In genomic region chr9:75619761-75620160, GRCm38 (mm10) we compare ENCODE assay signal across 8 mouse cellular contexts. TPM values are rescaled to one million over a fixed set of nuclear protein-coding genes. Genes with fewer than 3 reads are reported as not detected.
DNase-seq lines count a peak whose midpoint lies in the region; ATAC-seq and TF ChIP-seq lines count a peak whose summit lies in the region.
"Not testable (repeated sequence)": the region's sequence is repeated elsewhere in the genome, so short reads cannot be mapped to it uniquely, and the experiment has no call there.
"Had no signal": no experiment of that assay in that cellular context is flagged by ENCODE, and none has a peak within 500 bp of the region (broad histone marks: within the 10 kb centered on the region; RNA-seq: fewer than 3 reads in every experiment).

No protein-coding gene starts in this region.

- H3K79me2 ChIP-seq in CH12.LX (replicated peaks; ENCODE audit: control insufficient read depth, extremely low read depth, insufficient read depth, poor library complexity, severe bottlenecking) = not testable (repeated sequence)

- TF ChIP-seq EP300 in CH12.LX (IDR thresholded peaks at IDR 0.05; ENCODE audit: low read length) = not testable (repeated sequence)

- peak; percentile 38 for ATAC-seq in CD4-positive, CD25-positive, alpha-beta regulatory T cell, adult 4 months
- ATAC-seq in inflammation-experienced regulatory T-cells, adult 6 months = peak; percentile 29
- ATAC-seq in intestine, embryonic 14.5 days (replicated peaks; ENCODE audit: low FRiP score, low TSS enrichment, low read depth) = not testable (repeated sequence)

- not testable (repeated sequence) for TF ChIP-seq RAD21 in CH12.LX (IDR thresholded peaks at IDR 0.05; ENCODE audit: low read depth, low read length)

- H3K4me1 ChIP-seq in CH12.LX (ENCODE audit: control insufficient read depth in 1 of 2, insufficient read depth in 2 of 2) = peaks cover 5 to 34% of the 10 kb centered on the region in 2 experiments
- H3K4me1 ChIP-seq in intestine, embryonic 14.5 days (replicated peaks; ENCODE audit: control insufficient read depth, insufficient read depth, low read length) = not testable (repeated sequence)

- not testable (repeated sequence) for H3K27ac ChIP-seq in CH12.LX (ENCODE audit: insufficient read depth, low read depth); intestine, embryonic 14.5 days (ENCODE audit: low read depth)

- H3K4me2 ChIP-seq in CH12.LX (ENCODE audit: insufficient read depth, low read depth, poor library complexity, severe bottlenecking); intestine, embryonic 14.5 days (ENCODE audit: low read length): not testable (repeated sequence)

- H3K9ac ChIP-seq in CH12.LX (ENCODE audit: insufficient read depth, low read depth); intestine, embryonic 14.5 days (ENCODE audit: low read length): not testable (repeated sequence)

- not testable (repeated sequence) for H3K36me3 ChIP-seq in CH12.LX (replicated peaks in 1 of 2; ENCODE audit: control insufficient read depth in 1 of 2, insufficient read depth in 1 of 2, low read length in 1 of 2); intestine, embryonic 14.5 days (ENCODE audit: control insufficient read depth, insufficient read depth, low read length)

- not testable (repeated sequence) for TF ChIP-seq CTCF in CH12.LX (conservative IDR thresholded peaks at IDR 0.05 in 1 of 2, IDR thresholded peaks at IDR 0.05 in 1 of 2; ENCODE audit: low read depth in 2 of 2, low read length in 2 of 2)

- dilution Hi-C loops in CH12.LX (cut with MboI; ENCODE audit: extremely low pct_ligation_motif_present, extremely low pct_unique_long_range_greater_than_20kb, low sequenced_read_pairs) = not testable (repeated sequence)

- TF ChIP-seq POLR2A in CH12.LX (IDR thresholded peaks at IDR 0.05; ENCODE audit: low read depth, low read length) = not testable (repeated sequence)

- in situ Hi-C loops in CH12.LX (cut with MboI; ENCODE audit: low pct_ligation_motif_present, low pct_unique_long_range_greater_than_20kb, low sequenced_read_pairs) = not testable (repeated sequence)

- H3K4me3 ChIP-seq in CH12.LX (replicated peaks in 1 of 3; ENCODE audit: low read depth in 2 of 3, low read length in 2 of 3, poor library complexity in 1 of 3); intestine, embryonic 14.5 days (ENCODE audit: low read depth, low read length): not testable (repeated sequence)

- not testable (repeated sequence) for H3K27me3 ChIP-seq in CH12.LX (replicated peaks); intestine, embryonic 14.5 days (replicated peaks; ENCODE audit: control insufficient read depth, insufficient read depth, low read length)

- 85% methylated on average over 2 of the region's 2 CpGs for WGBS in intestine, embryonic 14.5 days

- DNase-seq in CH12.LX (ENCODE audit: extremely low read depth) = not testable (repeated sequence)
- peak; percentile 30 for DNase-seq in induced T-regulatory cell, adult 2 months (ENCODE audit: low read depth)
- DNase-seq in intestine, embryonic 14.5 days (ENCODE audit: low spot score) = peak; percentile 3

- not testable (repeated sequence) for H3K9me3 ChIP-seq in CH12.LX (replicated peaks; ENCODE audit: low read length); intestine, embryonic 14.5 days (ENCODE audit: control insufficient read depth, low read length)

TF ChIP-seq in CH12.LX, 34 proteins besides CTCF, POLR2A, EP300 and RAD21:
- TF ChIP-seq ETS1 (conservative IDR thresholded peaks at IDR 0.05; ENCODE audit: low read depth, low read length) = peak; percentile 92

RNA-seq across cellular contexts. Expression of gene Lysmd2, which starts 5.8 kb away (rescaled TPM):
- 1 to 10 TPM; 3.9 to 5.6 TPM for polyA plus RNA-seq in CD4-positive, CD25-positive, alpha-beta regulatory T cell, adult 4 months (2017; shearing (Covaris generic))
- total RNA-seq in CH12.LX (2012; rRNA removed) = 16.2 and 18.6 TPM in 2 replicates
- total RNA-seq in CH12.LX (2014; rRNA removed) = 14.2 and 18.1 TPM in 2 replicates
- polyA plus RNA-seq in CH12.LX (2012; ENCODE audit: insufficient read length, low read depth) = 10.4 and 11.7 TPM in 2 replicates
- polyA plus RNA-seq in inflammation-experienced regulatory T-cells, adult 6 months (2017; shearing (Covaris generic)) = 1 to 10 TPM; 4.9 to 6.1 (median 5.9) TPM
- polyA plus RNA-seq in intestine, embryonic 14.5 days (2014; fragmentation: Nextera tagmentation; extraction: Ambion mirVana) = 24.3 and 26.6 TPM in 2 replicates
- total RNA-seq: MEL had no signal
- polyA plus RNA-seq: G1E had no signal

RNA-seq across cellular contexts. Expression of gene Tmod2, which starts 8.6 kb away (rescaled TPM):
- polyA plus RNA-seq in CD4-positive, CD25-positive, alpha-beta regulatory T cell, adult 4 months (2017; shearing (Covaris generic)) = under 1 TPM in 1 of 2 experiments, not detected in 1; 0.29 TPM
- total RNA-seq in CH12.LX (2012; rRNA removed) (1.6 and 1.7 TPM in 2 replicates), CH12.LX (2014; rRNA removed) (0.08 and 0.16 TPM in 2 replicates)
- 0.10 and 0.17 TPM in 2 replicates for polyA plus RNA-seq in CH12.LX (2012; ENCODE audit: insufficient read length, low read depth)
- under 1 TPM in 2 of 3 experiments, not detected in 1; 0.04 to 0.09 TPM for polyA plus RNA-seq in inflammation-experienced regulatory T-cells, adult 6 months (2017; shearing (Covaris generic))
- 17.6 and 21.3 TPM in 2 replicates for polyA plus RNA-seq in intestine, embryonic 14.5 days (2014; fragmentation: Nextera tagmentation; extraction: Ambion mirVana)
- total RNA-seq: MEL had no signal
- polyA plus RNA-seq: activated CD4-positive, CD25-positive, alpha-beta regulatory T cell, adult 4 months; G1E had no signal

Comparison
In these comparisons a context has a peak if more than half of its experiments do, and no peak if none do; other contexts are left out.
1. RNA of gene Tmod2, which starts 8.6 kb away (polyA plus RNA-seq): 17.6 to 21.3 TPM in intestine, embryonic 14.5 days; 0.29 TPM in CD4-positive, CD25-positive, alpha-beta regulatory T cell, adult 4 months, 0.10 to 0.17 TPM in CH12.LX and 0.04 to 0.09 TPM in inflammation-experienced regulatory T-cells, adult 6 months; every median in the first group is over 10 times any median in the second.